Mouse (Mus musculus): Measurements from ENCODE around the gene Echs1.
"Not testable (repeated sequence)": the region's sequence is repeated elsewhere in the genome, so short reads cannot be mapped to it uniquely, and the experiment has no call there.

Gene Echs1

DNA sequence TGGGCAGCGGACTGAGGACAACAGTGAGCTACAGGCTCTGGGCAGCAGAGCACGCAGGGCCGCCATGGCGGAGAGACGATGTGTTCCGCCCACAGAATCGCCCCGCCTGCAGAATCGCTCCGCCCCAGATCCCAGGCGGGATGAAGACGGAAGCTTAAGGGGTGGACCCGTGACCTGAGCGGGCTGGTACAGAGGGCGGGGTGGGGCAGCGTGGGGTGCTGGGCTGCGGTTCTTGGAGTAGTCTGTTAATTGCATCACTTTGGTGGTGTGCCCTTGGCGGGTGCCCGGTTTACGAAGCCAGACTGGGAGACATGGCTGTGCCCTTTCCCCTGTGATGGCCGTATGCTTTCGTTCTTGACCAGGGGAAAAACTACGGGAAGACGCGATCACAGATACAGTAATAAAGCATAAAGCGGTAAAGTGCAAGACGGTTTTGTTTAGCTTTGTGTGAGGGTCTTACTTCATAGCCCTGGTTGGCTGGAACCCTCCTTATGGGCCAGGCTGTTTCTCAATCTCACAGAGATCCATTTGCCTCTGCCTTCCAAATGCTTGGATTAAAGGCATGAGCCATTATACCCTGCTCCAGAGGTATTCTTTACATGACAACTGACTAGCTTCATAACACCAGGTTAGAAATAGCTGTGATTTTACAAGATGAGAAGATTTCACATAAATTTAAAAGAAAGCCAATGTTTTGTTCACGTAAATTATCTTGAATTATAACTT lies at the start of gene Echs1:
TSS of gene Echs1 (minus strand) at position 148 of the 726 bp plus-strand sequence.
- peak; percentile 79 to 81 for DNase-seq (ENCODE audit: low spot score in 2 of 2)

DNA sequence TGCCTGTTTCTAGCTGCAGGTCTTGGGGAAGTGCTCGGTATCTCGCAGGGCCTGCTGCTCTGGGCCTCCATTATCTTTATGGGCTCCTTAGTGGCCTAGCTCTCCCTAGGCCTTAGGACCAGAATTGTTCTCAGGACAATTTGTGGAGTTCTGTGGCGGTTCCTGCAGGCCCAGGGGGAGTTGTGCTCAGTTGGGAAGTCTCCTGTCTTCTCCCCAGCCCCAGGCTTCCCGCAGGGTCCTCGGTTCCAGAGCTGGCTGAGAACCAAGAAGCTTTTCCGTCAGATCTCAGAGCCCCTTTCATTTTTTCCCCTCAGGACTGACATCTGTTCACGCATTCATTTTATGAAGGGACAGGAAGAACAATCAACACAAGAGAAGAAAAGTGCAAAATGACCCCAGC lies 48.4 kb upstream of the Echs1 start, which contains the start of gene Olfr522:
TSS of gene Olfr522 (minus strand) at position 101 of the 400 bp plus-strand sequence.
- no peak for DNase-seq (ENCODE audit: low spot score in 2 of 2)

DNA sequence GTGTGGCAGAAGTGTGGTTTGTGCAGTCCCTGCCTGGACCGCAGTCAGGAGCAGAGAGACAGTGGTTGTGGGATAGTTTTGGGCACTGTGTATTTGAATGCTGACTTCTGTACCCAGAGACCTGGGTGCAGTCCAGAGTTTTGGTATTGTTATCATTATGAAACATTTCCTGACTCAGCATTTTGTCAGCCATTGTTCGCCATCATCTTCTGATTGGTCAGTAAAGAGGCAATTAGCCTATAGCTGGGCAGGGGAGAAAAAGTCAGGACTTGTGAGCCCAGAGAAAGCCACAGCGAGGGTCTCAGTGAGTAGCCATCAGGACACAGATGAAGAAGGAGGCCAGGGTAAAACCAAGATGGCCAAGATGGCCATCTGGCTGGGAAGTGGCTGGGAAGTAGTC lies 44.1 kb upstream of the Echs1 start:
- no peak for DNase-seq (ENCODE audit: low spot score in 2 of 2)

DNA sequence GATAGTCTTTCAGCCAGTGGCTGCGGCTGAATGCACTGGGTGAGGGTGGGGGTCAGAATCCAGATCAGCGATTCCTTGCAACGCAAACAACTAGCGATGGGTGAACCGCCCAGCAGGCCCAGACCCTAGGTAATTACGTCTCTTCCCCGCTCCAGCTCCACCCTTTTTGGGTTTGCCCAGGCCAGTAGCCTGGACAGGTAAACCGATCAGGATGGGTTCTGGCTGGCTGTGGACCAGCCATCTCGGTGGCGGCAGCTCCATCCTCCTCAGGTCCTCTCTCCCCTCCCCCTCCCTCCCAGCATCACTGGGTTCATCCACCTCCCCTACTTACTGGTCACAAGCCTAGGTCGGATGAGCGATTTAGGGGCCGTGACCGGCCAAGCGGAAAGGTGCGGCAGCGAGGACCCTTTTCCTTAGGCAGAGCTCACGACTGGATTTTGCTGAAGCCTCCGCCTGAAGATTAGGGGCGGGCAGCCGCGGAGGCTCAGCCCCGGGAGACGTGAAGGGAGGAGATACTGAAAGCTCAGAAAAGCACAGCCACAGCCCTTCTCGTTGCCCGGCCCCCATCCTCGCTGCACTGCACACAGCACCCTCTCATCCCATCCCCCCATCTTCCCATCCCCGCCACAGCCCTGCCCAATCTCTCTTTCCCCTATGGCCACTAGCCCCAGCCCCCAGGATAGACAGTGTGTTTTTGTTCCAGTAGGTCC lies 38.1 kb upstream of the Echs1 start, which contains the start of gene Sprn:
TSS of gene Sprn (minus strand) at position 660 of the 710 bp plus-strand sequence.
- no peak for DNase-seq (ENCODE audit: low spot score in 2 of 2)

DNA sequence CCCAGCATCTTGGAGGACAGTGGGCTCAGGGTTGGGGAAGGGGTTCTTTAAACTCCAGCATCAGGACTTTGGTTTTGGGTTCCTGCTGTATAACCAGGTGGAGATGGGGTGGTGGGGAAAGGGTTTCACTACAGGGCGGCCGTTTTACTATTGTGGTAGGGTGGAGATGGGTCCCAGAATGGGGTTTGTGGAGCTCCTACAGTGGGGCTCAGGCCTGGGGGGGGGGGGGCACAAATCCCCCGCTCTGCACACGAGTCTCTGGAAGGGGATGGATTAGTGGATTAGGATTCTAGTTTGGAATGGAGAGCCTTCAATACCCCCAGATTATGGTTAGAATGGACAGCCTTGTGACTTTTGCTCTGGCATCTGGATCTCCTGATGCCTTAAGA lies 37.5 kb upstream of the Echs1 start:
- no peak for DNase-seq (ENCODE audit: low spot score in 2 of 2)

DNA sequence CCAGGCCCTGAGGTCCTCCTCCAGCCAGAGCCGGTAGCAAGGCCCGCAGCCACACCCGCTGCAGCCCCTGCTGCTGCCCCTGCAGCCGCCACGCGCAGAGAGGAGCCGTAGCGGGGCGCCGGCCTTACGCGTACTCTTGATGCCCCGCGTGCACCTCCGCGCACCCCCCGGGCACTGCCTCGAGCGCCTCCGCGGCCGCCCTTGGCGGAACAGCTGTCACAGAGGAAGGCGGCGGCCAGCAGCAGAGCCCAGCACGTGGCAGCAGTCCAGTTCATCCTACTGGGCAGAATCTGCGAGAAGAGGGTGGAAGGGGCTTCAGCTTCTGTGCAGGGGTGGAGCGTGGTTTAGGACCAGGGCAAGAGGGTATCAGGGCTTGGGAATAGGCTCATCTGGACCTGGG lies 37.1 kb upstream of the Echs1 start:
- DNase-seq (ENCODE audit: low spot score in 2 of 2), result no peak

DNA sequence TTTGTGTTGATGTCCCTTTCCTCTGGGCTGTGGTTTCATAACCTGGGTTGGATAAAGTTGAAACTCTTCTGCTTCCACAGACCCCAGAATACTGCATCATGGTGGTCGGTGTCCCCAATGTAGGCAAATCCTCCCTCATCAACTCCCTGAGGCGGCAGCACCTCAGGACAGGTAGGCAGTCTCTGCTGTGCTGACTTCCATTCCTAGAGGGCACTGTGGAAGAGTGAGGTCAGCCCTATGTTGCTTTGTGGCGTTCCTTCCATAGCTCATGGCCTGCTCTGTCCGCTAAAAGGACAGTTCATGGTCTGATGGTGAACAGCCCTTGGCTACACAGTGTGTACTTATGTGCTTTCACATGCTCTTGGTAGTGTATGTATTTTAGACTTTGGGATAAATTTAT lies 28.3 kb upstream of the Echs1 start:
- no peak for DNase-seq (ENCODE audit: low spot score in 2 of 2)

DNA sequence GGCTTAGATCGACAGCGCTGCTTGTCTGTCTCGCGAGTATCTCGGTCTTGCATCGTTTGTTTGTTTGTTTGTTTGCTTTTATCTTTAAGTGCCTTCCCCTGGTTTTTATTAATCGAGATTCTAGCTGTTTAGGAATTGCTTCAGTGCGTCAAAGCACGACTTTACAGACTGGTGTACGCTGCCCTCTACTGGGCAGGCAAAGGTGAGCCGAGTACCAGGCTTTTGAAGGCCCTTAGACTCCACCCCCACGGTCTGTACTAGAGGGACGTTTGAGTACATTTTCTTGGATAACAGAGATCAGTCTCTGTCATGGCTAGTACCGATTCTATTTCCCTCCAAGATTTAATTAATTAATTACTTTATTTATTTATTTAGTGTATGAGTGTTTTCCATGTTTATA lies 25.1 kb upstream of the Echs1 start:
- DNase-seq (ENCODE audit: low spot score in 2 of 2), result peak in 1 of 2 experiments; percentile 61

DNA sequence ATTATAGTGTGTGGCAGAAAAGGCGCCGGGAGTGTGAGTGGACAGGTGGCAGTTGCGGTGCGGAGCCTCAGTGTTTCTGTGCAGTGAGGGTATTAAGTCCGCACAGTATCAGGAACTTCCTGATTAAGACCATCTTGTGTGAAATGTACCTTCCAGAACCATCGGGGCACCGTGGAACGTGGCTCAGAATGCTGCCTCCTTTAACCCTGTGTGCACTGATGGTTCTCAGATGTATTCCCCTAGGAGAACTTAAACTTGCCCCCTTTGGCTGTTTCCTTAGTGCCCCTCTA lies 21.7 kb upstream of the Echs1 start:
- no peak for DNase-seq (ENCODE audit: low spot score in 2 of 2)

DNA sequence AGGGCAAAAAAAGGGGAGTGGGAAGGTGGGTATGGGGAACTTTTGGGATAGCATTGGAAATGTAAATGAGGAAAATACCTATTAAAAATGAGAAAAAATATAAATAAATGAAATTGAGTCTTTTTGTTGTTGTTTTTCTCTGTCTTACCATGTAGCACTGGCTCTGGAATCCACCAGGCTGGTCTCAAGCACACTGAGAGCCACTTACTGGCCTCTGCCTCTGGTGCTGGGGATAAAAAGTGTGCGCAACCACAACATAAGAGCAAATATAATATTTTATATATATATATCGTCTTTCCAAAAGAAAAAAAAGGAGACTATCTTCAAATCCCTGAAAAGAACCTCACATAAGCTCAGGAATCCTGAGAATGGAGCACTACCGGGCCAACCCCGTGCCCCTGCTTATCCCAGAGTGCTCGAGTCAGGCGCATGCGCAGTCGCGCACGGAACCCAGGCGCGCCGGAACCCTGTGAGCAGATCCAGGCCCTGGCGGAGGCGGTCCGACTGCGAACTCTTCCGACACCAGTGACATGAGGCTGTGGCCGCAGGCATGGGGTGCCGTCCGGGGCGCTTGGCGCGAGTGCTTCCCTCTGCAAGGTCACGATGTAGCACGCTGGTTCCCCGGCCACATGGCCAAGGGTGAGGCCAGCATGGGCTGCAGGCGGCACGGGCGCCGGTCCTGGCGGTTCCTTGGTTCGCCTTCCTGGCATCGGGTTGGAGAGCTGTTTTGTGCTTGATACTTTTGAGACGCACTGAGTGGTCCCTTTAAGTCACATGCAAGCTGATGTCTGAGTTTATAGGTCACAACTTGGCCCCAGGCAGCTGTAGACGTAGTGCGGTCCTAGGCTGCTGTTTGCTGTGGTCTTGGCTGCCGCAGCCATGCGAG lies 21.1 kb upstream of the Echs1 start, which contains the start of gene Mtg1:
TSS of gene Mtg1 (plus strand) at position 430 of the 886 bp plus-strand sequence.
- peak; percentile 90 to 92 for DNase-seq (ENCODE audit: low spot score in 2 of 2)

DNA sequence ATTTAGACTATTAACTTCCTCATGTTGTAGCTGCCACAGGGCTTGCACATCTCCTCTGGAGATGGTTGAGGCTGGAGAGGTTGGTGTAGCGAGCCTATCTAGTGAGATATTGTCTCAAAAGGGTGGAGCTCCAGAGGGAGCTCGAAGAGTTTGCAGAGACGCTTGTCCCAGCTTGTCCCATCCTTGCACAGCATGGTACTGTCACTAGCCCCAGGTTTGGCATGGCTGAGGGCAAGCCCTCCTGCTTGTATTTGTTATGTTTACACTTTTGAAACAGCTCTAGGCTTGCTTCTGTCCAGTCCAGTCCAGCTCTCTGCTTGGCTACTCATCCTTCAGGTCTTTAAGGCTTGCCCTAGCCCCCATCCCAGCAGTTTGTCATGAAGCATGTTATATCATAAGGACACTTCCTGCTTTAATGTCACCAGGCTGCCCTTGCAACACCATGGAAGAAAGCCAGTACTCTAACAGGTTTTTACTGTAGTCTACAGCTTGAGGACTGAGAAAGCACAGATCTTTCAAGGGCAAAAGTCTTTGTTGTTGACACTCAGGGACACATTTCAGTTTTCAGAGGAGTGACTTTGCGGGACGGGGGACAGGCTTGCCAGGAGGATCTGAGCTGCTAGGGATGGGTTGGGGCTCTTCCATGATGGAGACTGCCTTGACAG lies 19.0 kb upstream of the Echs1 start:
- no peak for DNase-seq (ENCODE audit: low spot score in 2 of 2)

DNA sequence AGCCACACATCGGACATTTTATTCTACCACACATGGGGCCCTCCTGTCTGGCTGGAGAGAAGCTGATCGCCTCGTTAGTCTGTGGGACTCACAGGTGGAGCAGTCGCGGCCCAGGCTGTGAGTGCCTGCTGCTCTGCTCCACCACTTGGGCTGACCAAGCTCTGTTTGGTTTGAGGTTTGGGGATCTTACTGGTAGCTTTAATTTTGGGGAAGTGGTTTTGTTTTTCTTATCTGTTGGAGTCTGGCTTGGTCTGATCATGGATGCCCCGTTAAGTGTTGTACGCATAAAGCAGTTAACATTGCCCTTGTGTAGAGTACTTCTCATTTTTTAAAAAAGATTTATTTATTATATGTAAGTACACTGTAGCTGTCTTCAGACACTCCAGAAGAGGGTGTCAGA lies 17.8 kb upstream of the Echs1 start:
- not testable (repeated sequence) for DNase-seq (ENCODE audit: low spot score in 2 of 2)

DNA sequence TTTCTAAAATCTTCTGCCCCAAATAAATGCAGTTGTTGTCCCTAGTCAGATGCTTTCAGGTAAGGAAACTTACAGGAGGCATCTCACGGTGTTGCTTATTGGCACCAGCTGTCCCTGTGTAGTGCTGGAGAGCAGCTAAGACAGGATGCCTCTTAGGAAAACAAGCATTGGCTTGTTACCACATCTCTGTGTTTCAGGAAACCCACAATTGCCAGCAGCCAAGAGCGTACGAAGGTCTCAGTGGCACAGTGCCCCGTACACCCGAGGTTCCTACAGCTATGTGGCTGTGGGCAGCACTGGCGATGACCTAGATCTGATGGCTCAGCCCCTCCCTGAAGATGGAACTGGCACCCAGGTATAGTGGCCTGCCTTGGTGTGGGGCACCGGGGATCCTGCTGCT lies 15.9 kb upstream of the Echs1 start:
- not testable (repeated sequence) for DNase-seq (ENCODE audit: low spot score in 2 of 2)

DNA sequence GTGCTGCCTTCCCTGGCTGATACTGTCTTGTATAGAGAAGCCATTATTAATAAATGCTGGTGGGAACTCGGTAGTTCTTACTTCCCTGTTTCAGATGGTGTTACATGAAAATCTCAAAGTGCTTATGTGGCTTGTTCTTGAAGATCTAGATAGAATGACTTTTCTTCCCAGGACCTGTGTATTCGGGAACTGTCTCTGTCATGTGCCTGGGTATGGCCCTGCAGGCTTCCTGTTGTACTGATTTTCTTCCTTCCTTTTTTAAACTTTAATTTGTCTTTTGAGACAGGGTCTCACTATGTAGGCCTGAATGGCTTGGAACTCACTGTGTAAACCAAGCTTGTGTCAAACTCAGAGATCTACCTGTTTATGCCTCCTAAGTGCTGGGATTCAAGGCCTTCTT lies 11.6 kb upstream of the Echs1 start:
- no peak for DNase-seq (ENCODE audit: low spot score in 2 of 2)

DNA sequence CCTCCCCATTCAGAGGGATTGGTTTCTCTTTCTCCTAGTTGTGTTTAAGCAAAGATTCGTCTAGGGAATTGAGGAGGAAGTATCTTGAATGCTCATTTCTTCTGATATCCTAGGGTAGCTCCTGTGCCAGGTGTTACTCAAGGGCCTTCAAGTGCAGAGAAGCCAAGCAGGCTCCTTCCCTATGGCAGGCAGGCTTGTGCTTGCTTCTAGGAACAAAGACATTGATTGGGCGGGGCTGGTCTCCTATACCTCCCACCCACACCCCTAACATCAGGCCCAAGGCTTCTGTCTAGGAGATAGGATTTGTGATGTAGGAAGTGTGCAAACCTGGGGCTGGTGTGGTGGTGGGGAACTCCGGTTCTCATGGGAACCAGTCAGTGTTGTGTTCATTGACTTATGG lies 10.7 kb upstream of the Echs1 start:
- no peak for DNase-seq (ENCODE audit: low spot score in 2 of 2)

DNA sequence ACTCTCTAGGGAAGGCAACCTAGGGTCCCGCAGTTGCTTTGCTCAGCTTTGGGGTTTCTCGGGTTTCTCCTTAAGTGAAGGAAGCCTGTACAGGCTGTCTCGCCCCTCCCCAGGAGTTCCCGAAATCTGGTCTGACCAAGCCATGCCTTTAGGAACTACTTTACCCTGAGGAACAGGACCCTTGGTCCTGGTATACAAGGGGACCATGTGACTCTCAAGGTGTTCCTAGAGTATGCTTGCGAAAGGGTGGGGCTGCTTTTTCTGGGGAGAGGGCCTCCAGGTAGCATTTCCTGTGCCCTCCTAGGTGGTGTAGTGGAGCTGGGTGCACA lies 9.7 kb upstream of the Echs1 start:
- no peak for DNase-seq (ENCODE audit: low spot score in 2 of 2)

DNA sequence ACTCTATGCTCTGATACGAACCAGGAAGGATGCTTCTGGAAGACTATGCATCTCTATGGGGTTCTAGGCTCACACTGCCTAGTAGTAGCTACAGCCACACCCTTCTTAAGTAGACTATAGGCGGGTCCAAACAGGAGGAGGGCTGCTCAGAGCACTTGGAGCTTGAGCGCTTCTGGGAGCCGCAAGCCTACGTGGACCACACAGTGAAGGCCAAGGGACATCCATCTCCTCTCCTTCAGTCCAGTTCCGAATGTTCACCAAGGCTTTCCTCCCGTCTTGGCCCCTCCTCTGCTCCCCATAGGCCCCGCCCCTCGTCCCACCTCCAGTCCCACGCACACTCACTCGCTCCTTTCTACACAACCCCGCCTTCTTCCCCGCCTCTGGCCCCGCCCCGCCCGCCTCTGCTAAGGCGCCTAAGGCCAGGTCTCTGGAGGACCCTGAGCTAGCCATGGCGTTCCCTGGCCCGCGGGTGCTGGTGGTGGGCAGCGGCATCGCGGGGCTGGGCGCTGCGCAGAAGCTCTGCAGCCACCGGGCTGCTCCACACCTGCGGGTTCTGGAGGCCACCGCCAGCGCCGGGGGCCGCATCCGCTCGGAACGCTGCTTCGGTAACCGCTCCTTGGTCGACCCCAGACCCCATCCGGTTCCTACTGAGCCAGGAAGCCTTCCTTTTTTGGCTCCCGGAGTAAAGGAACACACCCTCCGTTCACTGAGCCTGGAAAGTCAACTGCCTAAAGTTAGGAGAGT lies 9.2 kb upstream of the Echs1 start:
- peak; percentile 85 for DNase-seq (ENCODE audit: low spot score in 2 of 2)

DNA sequence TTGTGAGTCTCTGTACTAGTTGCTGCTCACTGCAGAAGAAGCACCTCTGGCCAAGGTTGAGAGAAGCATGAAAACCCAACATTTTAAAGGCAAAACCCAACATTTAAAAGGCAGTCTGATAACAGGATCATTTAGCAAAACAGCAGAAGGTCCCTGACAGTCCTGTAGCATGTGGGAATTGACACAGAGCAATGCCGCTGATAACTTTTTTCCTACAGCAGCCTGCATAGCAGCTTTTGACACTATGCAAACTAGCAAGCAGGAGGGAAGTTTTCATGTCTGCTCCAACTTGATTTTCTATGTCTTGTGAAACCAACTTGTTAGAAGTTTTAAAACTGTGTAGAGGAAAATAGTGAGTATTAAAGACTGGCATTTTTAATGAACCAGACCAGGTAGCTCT lies 8.1 kb upstream of the Echs1 start:
- no peak for DNase-seq (ENCODE audit: low spot score in 2 of 2)

DNA sequence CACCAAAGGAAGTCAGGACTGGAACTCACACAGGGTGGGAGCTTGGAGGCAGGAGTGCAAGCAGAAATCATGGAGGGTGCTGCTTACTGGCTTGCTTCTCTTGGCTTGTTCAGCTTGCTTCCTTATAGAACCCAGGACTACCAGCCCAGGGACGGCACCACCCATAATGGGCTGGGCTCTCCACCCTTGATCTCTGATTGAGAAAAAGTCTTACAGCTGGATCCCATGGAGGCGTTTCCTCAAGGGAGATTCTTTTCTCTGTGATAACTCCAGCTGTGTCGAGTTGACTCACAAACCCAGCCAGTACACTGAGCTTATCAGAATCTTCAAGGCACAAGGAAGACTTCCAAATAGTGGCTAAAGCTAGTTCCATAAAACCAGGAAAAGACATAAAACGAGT lies 6.5 kb upstream of the Echs1 start:
- DNase-seq (ENCODE audit: low spot score in 2 of 2), result no peak

DNA sequence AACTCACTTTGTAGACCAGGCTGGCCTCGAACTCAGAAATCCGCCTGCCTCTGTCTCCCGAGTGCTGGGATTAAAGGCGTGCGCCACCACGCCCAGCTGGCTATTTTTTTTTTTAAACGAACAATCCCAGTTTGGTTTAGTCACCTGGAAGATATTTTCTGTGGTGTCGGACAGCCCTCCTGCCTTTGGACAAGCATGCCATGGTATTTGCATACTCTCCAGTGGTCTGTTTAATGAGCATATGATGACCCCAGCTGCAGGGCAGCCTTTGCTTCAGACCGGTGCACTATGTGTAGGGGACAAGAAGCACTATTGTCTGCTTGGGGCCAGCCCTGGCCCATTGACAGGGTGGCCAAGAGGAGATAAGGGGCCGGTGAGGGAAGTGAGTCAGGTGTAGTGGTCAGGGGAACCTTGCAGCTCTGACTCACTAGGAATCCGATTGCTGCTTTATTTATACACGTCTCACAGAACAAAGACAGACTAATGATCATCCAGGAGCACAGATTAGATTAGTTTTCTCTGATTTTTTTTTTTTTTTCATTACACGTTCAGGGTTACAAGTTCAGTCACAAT lies 5.1 kb upstream of the Echs1 start:
- no peak for DNase-seq (ENCODE audit: low spot score in 2 of 2)

DNA sequence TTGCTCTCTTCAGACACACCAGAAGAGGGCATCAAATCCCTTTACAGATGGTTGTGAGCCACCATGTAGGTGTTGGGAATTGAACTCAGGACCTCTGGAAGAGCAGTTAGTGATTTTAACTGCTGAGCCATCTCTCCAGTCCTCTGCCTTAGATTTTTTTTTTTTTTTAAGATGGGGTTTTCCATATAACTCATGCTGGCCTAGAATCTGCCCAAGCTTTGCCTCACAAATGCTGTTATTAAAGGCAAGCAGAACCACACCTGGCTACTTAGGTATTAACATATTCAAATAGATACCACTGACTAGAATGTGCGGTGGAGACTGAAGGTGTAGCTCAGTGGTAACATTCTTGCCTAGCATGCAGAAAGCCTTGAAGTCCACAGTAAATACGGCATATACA lies 4.2 kb upstream of the Echs1 start:
- DNase-seq (ENCODE audit: low spot score in 2 of 2), result no peak
